Mouse (Mus musculus): ENCODE measurements at regions not wholly inside any gene's neighbourhood (a gene's known extent, or its start where the extent isn't known, plus 50 kb on each side); places are given as distances from the start of the nearest gene placed in this dataset.

DNA sequence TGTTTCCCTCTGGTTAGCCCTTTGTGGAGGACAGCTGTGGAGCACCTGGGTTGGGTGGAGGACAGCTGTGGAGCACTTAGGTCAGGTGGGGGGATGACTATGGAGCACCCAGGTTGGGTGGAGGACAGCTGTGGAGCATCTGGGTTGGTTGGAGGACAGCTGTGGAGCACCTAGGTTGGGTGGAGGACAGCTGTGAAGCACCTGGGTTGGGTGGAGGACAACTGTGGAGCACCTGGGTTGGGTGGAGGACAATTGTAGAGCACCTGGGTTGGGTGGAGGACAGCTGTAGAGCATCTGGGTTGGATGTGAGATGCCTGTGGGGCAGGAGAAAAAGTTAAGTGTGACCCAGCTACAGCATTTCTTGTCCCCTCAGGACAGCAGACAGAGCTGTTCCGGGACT, 77.1 kb upstream of the Mrps10 start:
- no peak for TF ChIP-seq POLR2A (IDR thresholded peaks at IDR 0.05; ENCODE audit: control insufficient read depth, low read depth, low read length)
- no peak for TF ChIP-seq CTCF (IDR thresholded peaks at IDR 0.05; ENCODE audit: control insufficient read depth, insufficient read depth, insufficient replicate concordance, low read depth, low read length)

Data from testis, adult 2 months (tissue).